Mouse (Mus musculus) kidney, postnatal 4 days (tissue): ENCODE measurements at regions not wholly inside any gene's neighbourhood (a gene's known extent, or its start where the extent isn't known, plus 50 kb on each side); places are given as distances from the start of the nearest gene placed in this dataset.

Source experiments
- DNase-seq, 2 experiments: peaks; one replicate each; pipeline ENCODE4 v3.0.0; 2021; ENCODE audit warnings: mixed read lengths in 2 of 2

DNA sequence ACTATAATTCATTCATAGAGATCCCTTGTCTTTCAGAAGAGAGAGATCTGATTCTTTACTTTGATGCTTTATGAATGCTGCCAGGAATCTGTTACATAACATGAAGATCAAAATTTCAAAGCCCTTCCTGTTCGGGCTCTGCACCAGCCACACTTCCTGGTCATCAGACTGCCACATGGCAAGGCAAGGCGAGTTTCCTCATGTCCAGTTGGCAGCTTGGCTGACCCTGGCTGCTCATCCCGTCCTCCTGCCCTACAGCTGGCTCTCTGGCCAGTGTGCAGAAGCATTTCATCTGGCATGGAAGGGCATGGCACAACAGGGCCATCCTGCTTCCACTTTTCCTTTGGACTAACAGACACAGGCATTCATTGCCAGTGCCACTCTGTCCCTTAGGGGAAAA is 292.2 kb upstream of the Slc24a5 start:
- DNase-seq: peak in 1 of 2 experiments; percentile 19

DNA sequence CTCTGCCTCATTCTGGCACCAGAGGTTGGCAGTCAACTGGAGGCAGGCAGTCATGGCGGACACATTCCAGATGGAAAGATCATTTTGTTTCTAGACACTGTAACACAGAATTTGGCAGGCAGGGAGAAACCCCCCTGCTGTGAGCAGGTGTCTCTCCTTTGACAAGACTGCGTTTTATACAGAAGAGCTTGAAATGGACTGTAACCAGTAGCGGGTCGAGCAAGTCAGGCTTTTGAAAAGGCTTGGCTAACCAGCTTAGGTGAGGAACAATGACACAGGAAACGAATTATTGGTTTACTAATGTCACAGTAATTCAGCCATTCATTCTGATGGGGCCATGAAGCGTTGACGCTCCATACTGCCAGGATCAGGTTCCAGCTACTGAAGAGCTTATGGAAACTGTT is 275.3 kb upstream of the Slc24a5 start:
- no peak for DNase-seq

DNA sequence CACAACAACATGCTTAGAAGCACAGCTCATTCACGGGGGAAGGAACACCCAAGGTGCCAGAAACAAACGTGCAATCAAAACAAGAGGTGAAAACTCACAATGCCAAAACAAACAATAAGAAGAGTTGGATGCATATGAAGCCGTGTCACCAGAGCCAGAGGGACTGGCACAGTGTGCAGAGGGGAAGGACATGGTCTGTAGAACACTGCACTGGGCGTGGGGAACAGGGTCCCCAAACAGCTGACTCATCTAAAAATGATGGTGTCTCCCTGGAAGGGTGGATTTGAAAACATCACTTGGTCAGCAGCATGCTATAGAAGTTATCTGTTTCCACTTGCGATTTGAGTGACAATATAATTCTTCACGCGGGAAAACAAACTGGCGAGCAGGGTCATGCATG is 256.2 kb upstream of the Slc24a5 start:
- DNase-seq: peak in 1 of 2 experiments; percentile 18

DNA sequence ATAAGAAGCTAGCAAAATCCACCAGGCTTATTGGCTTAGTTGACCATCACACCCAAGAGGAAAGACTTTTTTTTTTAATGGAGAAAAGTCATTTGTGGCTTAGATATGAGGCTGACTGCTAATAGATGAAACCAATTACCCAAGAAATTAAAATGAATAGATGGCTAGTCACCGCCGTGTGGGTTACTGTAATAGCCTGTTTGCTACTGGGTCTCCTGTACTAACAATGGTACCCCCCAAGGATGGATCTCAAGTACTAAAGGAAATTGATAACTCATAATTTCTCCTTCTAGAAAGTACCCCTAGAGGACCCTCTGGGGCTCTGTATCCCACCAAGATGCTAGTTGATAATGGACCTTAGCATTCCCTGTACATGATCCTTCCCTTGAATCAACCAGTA is 251.1 kb upstream of the Slc24a5 start:
- DNase-seq: no peak

DNA sequence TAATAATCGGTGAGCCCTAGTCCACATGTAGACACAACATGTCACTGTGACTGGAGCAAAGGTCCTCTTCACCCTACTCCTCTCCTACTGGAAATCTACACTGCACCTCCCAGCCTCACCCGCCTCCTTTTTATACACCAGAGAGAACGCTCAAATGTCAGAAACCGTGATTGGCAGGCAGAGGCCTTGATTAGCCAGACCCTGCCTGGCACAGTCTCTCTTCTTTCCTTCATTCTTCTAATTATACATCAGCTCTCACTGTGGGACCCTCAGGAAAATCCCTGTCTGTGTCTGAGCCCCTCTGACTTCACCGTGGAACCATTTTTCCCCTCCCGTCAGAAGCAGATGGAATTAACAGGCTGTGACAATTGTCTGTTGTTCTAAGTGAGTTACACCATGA is 248.1 kb upstream of the Slc24a5 start:
- no peak for DNase-seq

DNA sequence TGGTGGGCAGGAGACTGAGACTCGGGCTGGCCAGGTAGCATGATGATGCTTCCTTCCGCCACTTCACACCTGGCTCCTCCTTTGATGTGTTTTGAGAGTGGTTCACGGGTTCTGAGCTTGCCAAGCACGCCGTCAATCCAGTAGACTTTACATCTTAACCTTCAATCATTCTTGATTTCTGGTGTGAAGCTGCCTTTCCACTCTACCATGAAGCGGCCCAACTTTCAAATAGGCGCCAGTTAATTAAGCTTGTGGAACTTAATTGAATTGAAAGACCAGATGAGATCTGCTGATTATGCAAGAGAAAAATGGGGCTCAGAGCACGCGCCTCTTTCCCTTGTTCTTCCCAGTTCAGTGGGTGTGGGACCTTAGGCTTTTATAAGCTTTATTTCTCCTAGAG is 247.1 kb upstream of the Slc24a5 start:
- DNase-seq: peak in 1 of 2 experiments; percentile 19

DNA sequence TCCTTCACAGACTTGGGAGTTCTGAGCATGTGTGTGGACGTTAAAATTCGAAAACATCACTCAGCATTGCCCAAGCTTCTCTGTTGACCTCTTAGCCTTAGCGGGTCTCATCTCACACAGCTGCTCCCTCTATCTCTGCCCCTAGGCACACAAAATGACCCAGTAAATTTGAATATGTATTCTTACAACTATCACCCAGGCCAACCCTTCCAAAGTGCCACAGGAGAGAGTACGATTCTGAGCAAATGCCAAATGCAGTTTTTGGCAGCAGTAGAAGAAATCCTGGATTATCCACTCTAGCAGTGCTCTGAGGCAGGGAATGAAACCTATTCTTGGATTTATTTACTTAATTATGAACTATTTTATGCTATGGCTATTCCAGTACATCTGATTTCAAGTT is 246.6 kb upstream of the Slc24a5 start:
- DNase-seq: no peak

DNA sequence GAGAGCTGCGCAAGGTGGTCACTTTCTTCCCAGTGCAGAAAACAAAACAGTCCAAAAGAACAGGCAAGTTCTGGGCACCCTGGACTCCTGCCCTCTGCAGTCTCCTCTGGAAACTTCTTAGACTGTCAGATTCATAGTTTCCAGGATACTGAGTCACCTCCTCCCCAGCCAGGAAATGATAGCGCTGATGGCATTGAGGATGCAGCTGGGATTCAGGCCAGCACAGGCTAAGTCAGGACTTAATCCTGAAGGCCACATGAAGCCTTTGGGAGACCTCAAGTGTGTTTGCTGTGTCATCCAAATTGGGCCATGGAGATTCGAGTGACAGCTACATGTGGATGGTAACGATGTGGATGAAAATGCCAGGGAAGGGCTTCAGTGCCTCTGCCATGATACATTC is 219.1 kb upstream of the Slc24a5 start:
- peak; percentile 17 to 36 for DNase-seq

DNA sequence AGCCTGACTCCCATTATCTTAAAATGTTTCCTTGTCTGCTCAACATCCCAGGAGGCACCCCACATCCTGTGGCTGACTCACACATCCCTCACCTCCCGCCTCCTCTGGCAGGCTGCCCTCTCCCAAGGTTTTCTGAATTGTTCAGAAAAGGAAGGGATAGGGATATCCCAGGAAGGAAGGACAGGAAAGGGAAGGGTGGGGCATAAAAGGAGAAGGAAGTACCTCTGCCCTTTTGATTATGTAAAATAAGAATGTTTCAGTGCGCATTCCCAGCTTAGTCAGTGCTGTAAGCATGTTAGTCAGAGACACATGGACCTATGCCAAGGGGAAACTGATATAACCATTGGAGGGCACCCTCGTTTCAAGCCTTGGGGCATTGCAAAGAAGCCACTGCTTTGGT is 209.4 kb upstream of the Slc24a5 start:
- peak; percentile 81 to 86 for DNase-seq

DNA sequence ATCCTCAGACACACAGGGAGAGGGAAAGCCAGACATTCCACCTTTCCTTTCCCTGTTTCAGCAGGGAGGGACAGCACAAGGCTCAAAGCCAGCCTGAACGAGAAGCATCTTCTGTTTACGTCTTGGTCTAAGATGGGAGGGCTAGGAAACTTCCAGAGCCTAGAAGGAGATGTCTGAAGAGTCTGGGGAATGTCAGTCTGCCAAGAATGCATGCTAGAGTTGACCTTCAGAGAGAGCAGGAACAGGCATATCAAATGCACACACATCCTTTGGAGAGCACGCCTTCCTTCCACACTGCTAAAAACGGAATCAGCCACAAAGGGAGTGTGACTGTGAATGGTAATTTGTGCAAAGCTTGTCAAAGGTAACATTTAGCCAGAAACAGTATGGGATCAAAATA is 179.7 kb upstream of the Slc24a5 start:
- no peak for DNase-seq

DNA sequence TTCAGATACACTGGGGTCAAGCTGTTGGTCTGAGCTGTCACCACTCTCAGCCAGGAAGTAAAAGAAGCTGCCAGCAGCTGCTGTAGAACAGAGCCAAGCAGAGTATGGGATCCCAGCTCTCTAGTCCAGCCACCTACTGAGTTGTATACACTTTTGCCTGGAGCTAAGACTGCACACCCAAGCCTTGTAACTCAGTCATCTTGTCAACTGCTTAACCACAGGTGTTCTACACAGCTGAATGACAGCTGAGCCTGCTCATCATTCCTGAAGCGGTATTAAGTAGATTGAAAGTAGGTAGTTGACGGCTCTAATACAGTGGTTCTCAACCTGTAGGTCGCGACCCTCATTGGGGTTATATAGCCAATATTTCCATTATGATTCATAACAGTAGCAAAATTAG is 172.9 kb upstream of the Slc24a5 start:
- no peak for DNase-seq

DNA sequence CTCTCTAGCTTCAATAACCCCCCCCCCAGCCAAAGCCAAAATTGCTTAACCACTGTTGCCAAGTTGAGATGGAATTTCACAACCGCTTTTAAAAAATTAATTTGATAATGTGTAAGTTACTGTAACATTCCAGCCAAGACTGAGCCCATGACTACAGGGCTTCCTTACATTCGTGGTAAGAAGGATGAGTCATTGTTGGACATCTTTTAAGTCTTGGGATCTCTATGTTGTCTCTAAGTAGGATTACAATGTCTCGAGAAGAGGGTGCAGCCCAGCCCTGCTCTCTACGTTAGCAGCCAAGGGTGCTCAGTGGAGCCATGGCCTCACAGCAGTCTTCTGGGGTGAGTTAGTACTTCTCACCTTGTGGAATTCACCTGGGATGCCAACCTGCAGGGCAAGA is 164.4 kb upstream of the Slc24a5 start:
- no peak for DNase-seq

DNA sequence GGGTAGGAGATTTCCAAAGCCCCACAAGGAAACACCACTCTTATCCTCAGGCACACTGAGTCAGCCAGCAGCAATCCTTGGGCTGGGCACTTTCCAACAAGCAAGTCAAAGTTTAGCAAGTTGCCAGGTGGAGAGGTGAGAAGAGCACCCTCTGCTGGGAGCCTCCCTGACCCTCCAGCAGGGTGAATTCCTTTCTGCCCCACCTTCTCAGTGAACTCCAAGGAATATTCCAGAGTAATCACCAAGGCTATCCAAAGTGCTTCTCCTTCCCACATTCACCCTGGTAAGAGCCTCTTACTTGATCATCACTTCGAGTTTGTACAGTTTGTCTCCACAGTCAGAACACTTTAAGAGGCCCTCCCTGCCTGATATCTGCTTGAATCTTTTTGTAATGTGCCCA is 162.8 kb upstream of the Slc24a5 start:
- DNase-seq: peak; percentile 17 to 33

DNA sequence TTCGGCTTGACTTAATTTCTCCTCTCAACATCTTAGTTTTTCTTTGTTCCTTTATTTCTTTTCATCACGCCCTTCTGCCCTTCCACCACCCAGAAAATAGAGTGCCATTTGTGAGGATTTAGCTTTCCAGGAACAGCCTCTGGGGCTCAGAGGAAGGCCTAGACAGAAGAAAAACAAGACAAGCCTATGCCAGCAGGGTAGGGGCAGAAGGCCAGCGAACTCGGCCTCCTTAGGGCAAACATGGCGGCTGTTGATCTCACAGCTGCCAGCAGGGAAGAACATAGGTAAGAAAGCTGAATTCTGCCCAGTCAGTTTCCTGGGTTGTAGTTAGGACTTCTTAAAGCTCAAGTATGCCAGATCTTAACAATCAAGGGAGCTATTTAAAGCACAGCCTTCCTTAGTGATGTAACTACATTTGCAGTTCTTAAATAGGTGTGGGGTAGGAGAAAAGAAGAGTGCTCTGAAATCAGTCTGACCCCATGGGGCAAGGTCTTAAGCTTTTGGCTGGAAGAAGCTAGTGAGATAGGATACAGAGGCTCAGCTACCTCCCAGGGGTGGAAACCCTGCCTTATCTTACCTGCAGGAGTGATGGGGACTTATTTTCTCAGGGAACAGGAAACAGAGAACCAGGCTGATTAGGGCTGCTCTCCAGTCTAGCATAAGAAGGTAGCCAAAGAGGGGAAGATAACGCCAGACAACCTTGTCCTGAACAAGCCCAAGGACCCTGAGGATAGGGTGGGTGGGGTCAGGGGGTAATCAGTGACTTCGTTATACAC is 148.8 kb upstream of the Slc24a5 start:
- no peak for DNase-seq

DNA sequence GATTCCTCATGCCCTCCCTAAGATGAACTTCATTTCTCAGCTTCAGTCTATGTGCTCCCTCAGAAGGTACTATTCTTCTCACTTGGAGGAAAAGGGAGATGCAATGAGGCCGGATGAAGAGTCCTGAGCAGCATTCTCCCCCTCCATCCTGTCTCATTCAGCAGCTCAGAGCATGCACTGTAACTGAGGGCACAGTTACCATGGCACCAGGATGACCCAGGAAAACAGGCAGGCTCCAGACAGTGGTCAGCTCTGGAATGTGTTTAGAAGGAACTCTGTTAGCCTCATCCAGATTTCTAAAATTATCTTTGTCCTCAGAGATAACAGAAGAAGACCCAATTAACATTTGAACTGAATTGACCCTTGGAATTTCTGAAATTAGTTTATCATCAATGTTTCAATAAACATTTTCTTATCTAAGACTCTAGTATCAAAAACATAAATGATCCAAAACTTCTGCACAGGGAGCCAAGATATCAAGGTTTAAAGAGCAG is 148.1 kb upstream of the Slc24a5 start:
- no peak for DNase-seq

DNA sequence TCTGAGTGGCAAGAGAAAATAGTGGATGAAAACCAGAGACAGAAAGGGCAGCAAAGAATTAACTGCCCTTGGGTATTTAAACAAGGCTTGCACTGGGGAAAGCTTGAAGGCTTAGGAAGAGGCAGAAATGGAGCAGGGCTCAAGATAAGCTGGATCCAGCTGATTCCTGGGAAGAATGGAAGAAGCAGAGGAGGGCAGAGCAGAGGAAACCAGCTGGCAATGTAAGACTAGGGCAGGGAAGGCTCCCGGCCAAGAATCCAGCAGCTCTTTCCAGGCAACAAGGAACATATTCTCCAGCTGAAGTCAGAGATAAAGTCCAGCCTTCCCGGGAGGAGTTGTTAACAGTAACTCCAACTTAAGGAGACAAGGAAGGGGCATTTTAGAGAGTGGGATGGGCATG is 147.7 kb upstream of the Slc24a5 start:
- no peak for DNase-seq

DNA sequence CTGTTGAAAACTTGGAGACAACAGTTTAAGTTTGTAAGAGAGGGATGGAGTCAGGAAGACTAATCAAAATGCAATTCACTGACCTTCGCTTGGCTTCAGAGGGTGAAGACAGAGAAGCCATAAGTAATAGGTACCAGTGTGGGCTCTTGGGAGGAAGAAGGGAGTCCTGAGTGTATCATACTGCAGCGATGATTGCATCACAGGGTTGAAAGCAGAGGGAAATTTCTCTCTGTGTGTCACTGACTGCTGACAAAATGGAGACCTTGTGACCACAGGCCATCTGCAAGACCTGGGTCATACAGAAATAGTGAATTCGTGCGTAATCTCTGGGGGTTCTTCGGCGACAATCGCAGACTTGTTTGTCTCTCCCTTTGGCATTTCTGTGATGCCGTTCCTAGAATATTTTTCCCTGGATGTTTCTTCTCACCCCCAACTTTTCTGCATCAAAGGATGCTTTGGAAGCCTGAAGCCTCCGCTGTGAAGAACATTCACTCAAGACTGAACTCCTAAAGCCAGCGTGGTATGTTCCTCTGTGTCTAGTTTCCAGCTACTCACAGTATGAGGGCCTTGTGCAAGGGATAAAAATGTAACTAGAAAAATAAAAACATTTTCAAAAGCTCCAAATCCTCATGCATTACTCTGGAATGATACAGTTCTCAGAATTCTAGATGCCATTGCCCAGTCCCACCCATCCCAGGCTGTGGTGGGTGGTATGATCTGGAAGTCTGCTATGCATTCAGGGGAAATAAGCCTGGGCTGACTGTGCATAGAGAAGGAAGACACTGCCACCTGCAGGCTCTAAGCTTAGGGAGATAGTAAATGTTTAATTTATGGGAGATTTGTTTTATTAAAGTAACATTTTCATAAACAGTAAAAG is 139.8 kb upstream of the Slc24a5 start:
- DNase-seq: peak; percentile 73 to 74

DNA sequence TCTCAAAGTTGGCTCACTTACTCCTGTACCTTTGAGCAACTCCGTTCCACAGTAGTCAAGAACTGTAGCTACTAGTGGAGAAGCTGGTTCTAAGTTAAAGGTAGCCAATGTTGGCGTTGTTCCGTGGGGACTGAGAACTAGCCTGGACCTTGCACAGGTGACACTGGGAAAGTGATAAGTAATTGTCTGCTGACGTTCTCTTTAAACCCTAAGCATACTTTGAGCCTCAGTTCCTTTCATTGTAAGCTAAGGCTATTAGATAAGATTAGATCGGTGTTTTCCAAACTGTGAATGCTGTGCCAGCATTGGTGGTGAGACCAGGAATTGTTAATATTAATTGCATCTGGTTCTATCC is 139.2 kb upstream of the Slc24a5 start:
- DNase-seq: no peak

DNA sequence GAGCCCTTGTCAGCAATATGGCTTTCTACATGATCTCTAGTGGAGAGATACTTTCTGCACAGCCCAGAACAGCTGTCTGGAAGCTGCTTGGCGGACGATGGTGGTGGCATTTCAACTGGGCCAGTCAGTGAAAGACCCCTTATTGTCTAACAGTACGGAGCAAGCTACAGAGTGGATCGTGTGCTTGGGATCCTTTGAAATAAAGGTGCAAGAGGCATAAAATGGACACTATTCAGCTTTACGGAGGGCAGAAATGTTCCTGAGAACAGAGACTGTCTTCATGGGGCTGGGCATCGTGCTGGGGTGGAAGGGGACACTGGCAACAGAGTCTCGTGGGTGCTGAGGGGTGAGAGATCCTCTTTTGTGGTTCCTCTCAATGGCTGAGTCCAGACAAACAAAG is 137.2 kb upstream of the Slc24a5 start:
- DNase-seq: no peak

DNA sequence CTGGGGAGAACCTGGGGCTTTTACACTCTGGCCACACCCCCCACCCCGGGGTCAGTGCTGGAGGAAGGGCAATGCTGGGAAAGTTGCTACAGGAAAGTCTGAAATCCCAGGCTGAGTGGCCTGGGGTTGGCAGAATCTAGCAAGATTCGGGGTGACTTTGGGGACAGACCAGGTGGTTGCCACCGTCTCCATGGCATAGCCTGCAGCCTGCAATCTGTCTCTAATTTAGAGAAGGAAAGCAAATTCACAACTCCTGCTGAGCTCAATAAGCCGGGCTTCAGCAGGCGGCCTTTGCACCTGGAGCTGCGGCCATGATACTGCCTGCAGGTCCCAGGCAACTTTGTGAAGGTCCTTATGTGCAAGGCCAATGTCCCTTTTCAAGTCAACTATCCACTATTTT is 135.4 kb upstream of the Slc24a5 start:
- DNase-seq: no peak

DNA sequence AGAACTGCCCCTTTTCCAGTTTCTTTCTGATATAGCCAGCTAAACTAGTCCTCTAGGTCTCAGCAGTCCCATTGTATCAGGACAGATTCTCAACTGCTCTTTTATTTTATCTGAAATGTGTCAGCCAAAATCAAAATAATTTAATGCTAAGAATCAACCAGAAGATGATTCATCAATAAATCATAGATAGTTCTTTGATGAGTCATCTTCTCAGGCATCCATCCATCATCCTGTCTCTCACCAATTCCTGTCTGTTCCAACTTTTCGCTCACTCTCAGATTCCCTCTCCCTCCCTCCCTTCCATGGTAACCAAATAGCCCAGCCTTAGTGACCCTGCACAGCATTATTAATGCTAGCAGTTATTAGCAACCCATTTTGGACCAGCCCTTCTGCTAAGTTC is 134.0 kb upstream of the Slc24a5 start:
- no peak for DNase-seq

DNA sequence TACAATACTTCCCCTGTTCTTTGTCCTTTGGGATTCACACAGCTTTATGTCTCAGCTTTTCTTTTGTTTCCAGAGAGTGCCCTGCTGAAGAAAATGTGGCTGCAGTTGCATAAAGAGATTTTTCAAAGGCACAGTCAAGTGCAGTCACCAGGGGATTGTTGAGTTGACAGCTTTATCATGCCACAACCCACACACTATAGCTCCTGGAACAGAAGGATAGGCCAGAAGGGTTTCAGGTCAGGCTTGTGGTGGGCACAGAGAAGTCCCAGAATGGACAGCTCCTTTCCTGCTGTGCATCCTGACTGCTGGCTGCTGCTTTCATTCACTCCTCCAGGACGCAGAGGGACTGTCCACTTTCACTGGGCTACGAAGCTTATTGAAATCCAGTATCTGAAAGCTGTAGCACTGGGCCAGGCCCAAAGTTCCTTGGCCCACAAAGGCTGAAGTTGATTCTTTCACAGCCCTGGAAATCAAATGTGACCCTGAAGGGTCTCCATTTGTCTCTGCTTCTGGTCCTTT is 119.6 kb upstream of the Slc24a5 start:
- peak in 1 of 2 experiments; percentile 25 for DNase-seq

DNA sequence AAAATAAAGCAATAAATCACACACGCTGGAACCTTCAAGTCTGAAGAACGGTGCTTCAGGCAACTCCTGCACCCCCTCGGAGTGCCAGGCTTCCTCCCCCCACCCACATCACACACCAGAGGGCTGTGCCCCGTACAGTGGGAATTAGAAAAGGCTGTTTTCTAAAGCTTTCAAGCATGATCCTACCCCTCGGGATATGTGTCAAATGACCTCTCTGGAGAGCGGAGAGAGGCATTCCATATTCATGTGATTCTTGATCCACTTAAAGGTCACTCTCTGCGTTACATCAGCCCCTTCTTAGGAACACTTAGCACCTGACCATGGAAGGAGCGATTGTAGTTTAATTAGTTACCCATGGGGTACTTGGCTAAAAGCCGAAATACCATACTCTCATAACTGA is 119.1 kb upstream of the Slc24a5 start:
- DNase-seq: peak; percentile 11 to 48

DNA sequence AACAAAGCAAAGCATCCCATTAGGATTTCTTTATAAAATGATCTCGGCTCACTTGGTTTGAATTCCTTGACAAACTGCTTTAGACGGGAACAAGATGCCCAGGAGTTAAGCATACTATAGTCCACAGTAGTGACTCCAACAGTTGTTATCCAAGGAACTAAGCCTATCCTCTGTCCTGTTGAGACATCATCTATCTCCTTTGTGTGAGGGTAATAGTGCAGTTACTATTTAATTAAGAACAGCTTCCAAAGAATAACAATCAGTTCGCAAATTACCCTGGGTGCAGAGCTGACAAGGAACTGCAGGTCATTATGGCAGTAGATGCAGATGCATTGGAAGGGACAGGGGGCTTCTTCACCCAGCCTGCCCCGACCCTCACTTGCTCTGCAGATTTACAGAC is 115.7 kb upstream of the Slc24a5 start:
- DNase-seq: no peak
